Mouse (Mus musculus) olfactory bulb, adult 2 months (tissue): ENCODE results near the gene Dctn3.
"Not testable (repeated sequence)": the region's sequence is repeated elsewhere in the genome, so short reads cannot be mapped to it uniquely, and the experiment has no call there.

Experiments used
- CTCF ChIP-seq: fragments of 200-500 bp; IDR thresholded peaks from 2 replicates; pipeline ENCODE4 v1.5.1; 2012; ENCODE audit warnings: low read depth, mild to moderate bottlenecking, low read length, moderate library complexity; ENCODE audit not compliant: insufficient read depth
- POLR2A ChIP-seq: fragments of 200-500 bp; IDR thresholded peaks from 2 replicates; pipeline ENCODE4 v1.6.1; 2012; ENCODE audit warnings: mild to moderate bottlenecking, low read depth, low read length, moderate library complexity; ENCODE audit not compliant: insufficient read depth

DNA sequence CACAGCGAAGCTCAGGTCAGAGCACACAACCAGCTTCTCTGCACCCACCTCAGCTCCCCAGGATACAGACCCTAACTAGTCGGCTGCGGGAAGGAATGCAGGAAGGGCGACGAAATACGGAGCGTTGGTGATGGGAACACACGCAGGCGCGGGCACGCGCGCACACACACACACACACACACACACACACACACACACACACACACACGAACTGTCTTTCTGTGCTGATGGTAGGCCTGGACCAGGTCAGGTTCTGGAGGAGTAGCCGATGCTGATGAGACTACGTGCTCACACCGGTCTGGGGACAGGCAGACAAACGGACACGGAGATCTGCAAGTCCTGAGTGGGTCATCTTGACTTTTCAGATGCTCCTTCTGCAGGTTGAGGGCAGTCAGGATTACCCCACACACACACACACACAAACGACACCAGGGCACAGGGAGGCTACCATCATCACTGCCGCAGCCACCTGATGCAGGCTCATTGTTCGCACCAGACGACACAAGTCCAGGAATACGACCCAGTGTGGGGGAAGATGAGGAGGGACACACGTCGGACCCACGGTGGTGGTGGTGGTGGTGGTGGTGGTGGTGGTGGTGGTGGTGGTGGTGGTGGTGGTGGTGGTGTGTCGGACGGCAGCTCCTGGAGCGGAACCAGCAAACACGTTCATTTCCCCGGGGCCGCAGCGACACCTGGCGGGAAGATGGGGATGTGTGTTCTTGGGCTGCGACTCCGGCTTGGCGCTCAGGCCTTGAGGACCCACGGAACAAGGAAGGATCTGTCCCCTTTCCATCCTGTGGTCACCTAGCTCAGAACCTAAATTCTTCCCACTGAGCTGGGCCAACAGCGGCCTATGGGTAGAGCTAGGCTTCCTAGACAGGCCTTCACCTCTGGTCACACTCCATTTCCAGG, 25.8 kb downstream of the Dctn3 start, which contains the start of gene Cntfr:
- TF ChIP-seq CTCF = peak; percentile 46; the same call in 1 of the 2 replicates
- TF ChIP-seq POLR2A = not testable (repeated sequence)
